Mouse (Mus musculus): Measurements from ENCODE around the gene Abca13.

Abca13 gene

GRCm38 (mm10) chr11:9705190-9705589, 513.4 kb downstream of the Abca13 start:
- no peak for DNase-seq (ENCODE audit: low spot score)

- DNase-seq (ENCODE audit: low spot score): no peak
These were observed 536.2 kb downstream of the Abca13 start for GRCm38 (mm10) chr11:9727810-9728490.

DNA sequence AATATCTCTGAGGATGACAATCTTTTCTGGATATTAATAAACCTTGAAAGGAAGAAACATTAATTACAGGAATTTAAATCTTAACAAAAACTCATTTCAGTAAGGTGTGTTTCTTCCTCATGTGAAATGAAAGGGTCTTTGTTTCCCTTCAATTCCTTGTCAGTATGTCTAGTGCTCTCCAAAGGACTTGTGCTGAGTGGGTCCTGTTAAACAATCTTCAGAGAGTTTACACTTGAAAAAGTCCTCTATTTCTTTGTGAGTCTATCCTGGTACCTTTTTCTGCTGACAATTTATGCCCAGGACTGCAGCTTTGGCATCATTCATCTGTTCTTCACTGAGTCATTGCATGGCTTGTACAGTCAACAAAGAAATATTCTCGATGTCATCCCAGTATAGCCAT, 539.6 kb downstream of the Abca13 start:
- no peak for DNase-seq (ENCODE audit: low spot score)
